In genomic region chr11:55261105-55261504, GRCm38 (mm10) we compare ENCODE assay signal across 9 mouse cellular contexts.
"Had no signal": no experiment of that assay in that cellular context is flagged by ENCODE, and none has a peak within 500 bp of the region (broad histone marks: within the 10 kb centered on the region; RNA-seq: fewer than 3 reads in every experiment).

No protein-coding gene starts in this region.

- DNase-seq: kidney, postnatal 10 days; kidney, postnatal 36 days; liver, embryonic 13.5 days; lung, adult 2 months; lung, postnatal 14 days; lung, postnatal 4 days; midbrain, embryonic 14.5 days; thymus, adult 18-20 months; thymus, postnatal 36 days had no signal
